Mouse (Mus musculus): ENCODE results near the gene Aplp1.
A peak's percentile ranks its signal among the peaks of the same experiment; 100 is the strongest.

Aplp1 gene

DNA sequence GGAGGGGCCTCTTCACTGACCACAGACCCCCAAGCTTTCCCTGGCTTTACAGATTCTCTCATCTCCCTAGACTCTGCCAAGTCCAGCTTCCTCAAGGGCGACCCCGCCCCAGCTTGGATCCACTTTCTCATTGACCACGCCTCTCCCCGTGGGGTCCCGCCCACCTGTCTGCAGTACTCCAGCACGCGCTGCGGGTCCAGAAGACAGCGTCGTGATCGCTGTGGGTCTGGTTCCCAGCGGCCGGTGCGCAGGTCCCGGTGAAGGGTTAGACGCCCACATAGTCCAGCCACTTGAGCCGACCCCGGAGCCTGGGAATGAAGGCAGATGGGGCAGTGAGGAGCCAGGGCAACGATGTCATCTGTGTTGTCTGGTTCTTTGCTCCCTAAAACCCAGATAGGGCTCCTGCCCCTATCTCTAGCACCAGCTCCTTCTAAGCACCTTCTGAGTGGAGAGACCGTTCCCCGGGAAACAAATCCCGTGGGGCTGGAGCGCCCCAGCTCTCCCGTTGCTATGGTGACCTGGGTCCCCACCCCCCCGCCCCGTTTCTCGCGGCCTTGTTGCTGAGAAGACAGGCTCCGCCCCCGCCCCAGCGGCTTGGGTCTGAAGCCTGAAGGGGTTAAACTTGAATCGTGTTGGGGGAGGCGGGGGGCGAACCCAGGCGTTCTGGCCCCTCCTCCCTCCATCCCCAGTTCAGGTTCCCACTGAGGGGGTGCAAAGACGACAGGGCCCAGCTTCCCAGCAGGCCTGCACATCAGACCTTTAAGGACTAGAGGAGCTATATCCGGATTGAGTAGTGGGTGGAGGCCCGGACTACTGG lies 973 bp downstream of the Aplp1 start:
- peak; percentile 84 for DNase-seq

DNA sequence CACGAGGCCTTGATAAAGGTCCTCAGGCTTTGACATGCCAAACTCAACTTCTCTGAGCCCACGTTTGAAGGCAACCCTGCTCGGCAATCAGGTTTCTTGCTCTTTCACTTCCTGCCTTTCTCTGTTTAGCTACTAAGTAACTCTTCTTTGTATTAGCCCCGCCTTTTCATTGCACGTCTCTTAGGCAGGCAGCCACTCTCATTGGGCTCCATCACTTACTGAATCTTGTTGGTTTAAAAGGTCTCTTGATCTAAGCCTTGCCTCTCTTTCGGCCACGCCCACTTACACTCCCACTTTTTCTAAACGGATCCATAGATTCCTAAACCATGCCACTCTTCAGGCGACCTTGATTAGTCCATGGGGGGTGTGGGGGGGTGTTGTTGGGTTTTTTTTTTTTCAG lies 1.6 kb downstream of the Aplp1 start:
- no peak for DNase-seq

DNA sequence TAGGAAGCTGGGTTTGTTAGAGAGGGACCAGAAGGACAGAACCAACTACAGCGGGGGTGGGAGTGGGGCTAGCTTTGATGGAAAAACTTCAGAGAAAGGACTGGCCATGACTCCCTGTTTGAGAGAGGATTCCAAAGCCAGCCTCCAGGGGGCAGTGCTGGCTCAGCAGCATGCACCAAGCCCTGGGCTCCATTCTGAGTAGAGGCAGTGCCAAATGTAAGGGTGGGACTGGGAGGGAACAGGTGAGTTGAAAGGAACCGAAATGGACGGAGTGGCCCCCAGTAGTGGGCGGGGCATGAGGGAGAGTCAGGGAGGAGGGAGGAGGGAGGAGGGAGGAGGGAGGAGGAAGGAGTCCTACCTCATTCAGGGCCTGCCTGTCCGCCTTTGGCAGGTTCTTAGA lies 4.6 kb downstream of the Aplp1 start:
- peak; percentile 79 for DNase-seq

GRCm38 (mm10) chr7:30439734-30440133 lies 5.6 kb downstream of the Aplp1 start:
- DNase-seq, result no peak

GRCm38 (mm10) chr7:30436879-30437278 lies 8.5 kb downstream of the Aplp1 start:
- no peak for DNase-seq

DNA sequence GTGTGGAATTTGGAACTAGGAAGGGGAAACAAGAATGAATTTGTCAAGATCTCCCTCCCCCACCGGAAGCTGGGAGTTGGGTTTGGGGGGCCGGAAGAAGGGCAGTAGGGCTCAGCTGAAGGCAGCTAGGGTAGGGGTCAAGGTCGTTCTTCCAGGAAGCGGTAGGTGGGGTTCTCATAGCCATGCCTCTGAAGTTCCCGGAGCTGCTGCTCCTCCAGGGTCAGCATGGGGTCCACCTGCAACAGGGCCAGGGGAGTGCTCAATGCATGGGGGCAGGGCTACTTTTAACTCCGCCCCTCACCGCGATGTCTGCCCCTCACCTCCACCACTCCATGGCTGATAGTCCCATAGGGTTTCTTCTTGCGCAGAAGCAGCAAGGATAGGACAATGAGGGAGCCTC lies 10.2 kb downstream of the Aplp1 start:
- DNase-seq, result no peak

GRCm38 (mm10) chr7:30434701-30435100 lies 10.6 kb downstream of the Aplp1 start:
- no peak for DNase-seq

GRCm38 (mm10) chr7:30434238-30434637 lies 11.1 kb downstream of the Aplp1 start:
- no peak for DNase-seq

- peak; percentile 75 for DNase-seq
Measured at GRCm38 (mm10) chr7:30431793-30432192, 13.5 kb downstream of the Aplp1 start.

DNA sequence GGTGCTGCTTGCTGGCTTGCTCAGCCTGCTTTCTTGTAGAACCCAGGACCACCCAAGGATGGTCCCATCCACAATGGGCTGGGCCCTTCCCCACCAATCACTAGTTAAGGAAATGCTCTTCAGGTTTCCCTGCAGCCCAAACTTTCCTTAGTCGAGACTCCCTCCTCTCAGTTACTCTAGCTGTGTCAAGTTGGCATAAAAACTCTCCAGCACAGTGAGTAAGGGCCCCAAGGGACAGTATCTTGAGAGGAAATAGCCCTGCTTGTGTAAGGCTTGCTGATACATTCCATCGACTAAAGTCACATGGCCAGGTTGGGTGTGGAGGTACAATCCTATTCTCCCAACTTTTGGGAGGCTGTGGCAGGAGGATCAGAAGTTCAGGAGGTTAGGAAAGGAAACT lies 15.1 kb downstream of the Aplp1 start:
- no peak for DNase-seq

DNA sequence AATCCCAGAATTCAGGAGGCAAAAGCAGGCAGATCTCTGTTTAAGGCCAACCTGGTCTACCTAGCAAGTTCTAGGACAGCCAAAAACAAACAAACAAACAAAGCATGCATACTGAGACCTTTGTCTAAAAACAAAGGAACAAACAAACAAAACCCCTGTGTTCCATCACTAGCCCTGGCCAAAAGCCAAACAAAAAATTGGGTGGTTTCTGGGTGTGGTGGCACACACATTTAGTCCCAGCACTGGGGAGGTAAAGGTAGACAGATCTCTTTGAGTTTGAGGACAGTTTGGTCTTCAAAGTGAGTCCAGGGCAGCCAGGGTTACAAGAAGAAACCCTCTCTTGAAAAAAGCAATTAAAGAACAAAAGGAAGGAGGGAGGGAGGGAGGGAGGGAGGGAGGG lies 16.0 kb downstream of the Aplp1 start:
- DNase-seq, result no peak

DNA sequence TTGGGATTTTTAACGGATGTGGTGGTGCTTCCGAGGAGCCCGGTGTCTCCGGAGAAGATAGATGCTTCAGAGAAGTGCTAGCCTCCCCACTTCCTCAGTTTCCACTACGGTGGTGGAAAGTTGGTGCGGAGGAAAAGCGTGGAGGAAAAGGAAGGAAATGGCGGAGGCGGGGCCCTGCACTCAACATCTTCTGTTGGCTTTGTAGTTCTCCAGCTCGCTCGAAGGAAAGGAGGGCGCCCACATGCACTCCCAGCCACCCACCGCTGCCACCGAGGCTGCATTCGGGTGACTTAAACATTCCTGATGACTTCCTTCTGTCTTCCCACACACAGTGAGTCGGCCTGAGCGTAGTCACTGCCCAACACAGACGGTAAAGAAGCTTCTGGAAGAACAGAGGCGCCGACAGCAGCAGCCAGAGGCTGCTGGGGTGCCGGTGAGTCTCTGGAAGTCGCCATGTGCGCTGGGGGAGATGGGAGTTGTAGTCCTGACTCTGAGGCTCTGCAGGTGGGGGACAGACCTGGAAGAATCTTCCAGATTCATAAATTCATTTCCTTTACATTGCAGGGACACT lies 22.2 kb downstream of the Aplp1 start:
- DNase-seq, result no peak

- no peak for DNase-seq
Measured at GRCm38 (mm10) chr7:30422560-30422959, 22.8 kb downstream of the Aplp1 start.

DNA sequence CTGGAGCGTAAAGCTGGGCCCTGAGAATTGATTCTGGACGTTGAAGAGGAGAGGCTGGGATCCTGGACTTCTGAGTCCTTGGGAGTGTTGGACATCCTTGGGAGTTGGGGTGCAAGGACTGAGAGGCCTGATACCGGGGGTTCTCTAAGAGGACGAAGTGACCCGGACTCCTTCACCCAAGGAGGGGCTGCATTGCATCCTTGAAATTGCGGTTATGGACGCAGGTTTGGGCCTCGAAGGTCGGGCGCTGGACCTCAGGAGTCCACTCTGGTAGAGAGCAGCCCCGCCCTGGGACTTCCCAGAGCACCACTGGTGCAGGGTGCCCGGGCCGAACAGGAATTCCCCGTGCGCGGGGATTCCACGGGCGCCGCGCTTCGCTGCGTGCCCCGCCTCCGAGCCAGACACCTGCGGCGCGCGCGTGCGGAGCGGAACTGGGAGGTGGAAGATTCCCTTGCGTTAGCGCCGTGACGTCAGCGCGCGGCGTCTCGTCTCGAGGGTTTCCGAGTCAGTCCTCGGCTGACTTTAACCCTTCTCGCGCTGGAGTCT lies 23.4 kb downstream of the Aplp1 start:
- DNase-seq, result peak; percentile 94

DNA sequence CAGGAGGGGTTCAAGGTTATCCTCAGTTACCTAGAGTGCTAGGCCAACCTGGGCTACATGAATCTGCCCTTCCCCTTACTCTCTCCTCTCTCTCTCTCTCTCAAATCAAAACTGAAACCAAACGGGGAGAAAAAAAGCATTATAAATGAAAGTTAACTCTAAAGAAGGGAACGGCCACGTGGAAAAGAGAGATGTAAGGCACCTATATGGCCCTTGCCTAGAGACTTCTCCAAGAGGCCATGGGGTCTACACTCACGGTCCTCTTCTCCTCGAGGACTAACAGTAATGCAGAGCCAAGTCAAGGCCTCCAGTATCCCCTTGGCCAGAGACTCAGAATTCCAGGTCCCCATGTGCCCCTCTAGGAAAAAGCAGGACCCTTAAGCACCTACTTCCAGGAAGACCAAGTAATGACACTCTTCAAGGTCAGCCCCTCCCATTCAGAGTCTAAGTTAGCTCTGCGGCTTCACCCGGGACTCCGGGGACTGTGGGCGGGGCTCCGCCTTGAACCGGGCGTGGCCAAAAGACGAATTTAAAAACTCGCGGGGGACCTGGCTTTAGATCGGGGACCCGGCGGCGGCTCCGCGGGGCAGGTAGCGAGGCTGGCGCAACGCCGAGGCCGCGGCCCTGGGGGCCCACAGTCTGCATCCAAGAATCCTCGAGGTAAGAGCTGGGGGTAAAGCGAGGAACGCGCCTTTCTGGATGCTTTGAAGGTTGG lies 24.0 kb downstream of the Aplp1 start, which contains the start of gene Nfkbid:
Gene Nfkbid, plus strand, starts transcription at position 558 of the 715 bp plus-strand sequence.
- no peak for DNase-seq

DNA sequence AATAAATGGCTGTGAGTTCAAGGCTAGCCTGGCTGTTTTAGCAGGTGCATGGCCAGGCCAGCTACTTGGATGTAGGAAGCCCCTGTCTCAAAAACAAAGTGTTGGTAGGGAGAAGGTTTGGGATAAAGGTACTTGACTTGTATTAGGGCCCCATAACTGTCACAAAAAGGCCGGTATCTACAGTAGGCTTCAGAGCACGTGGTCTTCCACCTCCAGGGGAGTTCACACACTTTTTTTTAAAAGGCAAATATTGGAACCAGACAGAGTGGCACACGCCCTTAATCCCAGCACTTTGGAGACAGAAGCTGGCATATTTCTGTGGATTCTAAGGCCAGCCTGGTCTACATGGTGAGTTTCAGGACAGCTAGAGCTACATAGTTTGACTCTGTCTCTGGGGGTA lies 24.7 kb downstream of the Aplp1 start:
- no peak for DNase-seq

DNA sequence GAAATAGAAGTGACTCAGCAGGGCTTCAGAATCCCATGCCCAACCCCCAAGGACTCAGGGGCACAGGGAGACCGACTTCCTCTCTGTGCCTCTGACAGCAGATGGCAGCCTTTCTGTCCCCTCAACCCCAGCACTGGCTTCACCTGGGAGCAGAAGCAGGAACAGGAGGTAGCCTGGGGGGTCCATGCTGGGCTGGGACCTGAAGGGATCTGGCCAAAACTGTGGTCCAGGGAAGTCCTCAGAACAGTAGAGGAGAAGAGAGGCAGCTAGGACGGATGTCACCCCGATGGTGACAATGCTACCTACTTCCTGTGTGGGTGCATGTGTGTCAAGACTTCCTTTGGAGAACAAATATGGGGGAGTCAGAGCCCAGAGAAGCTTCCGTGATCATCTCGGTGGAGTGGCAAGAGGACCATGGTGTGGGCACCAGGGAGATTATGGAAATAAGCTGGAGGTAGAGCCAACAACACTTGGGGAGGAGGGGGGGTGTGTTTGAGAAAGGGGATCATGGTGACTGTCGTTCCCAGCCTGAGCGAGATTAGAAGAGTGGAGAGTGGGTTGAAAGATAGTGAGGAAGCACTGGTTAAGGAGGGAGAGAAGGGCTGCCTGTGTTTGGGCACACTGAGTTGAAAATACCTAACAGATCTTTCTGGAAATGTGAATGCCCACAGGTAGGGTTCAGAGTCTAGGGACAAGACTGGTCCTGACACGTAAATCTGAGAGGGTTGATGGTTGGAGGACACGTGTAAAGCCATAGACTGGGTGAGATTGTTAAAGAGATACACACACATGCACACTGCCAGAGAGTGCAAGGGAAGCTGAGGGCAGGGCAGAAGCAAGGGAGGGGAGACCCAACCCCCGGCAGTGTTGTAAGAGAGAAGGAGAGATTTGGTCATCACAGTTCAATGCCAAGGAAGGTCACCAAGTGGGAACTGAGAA lies 25.5 kb downstream of the Aplp1 start, which contains the start of gene Hcst:
Gene Hcst, minus strand, starts transcription at position 294 of the 939 bp plus-strand sequence.
- no peak for DNase-seq

- no peak for DNase-seq
Measured at GRCm38 (mm10) chr7:30417856-30418255, 27.5 kb downstream of the Aplp1 start.

DNA sequence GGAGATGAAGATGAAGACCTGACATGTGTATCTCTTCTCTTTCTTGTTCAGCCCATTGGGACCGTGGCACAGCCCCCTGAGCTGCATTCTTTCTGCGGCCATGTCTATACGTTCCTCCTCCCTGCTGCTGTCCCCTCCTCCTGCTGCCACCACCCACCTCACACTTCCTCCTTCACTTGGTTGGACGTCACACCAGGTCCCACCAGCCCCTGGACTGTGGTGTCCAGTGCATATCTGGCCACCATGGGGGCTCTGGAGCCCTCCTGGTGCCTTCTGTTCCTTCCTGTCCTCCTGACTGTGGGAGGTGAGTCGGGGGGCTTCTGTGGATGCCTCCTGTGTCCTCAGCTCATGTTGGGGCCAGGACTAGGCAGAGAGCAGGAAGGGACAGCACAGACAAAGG lies 31.7 kb downstream of the Aplp1 start, which contains the start of gene Tyrobp:
Gene Tyrobp, plus strand, starts transcription at position 165 of the 400 bp plus-strand sequence.
- no peak for DNase-seq

DNA sequence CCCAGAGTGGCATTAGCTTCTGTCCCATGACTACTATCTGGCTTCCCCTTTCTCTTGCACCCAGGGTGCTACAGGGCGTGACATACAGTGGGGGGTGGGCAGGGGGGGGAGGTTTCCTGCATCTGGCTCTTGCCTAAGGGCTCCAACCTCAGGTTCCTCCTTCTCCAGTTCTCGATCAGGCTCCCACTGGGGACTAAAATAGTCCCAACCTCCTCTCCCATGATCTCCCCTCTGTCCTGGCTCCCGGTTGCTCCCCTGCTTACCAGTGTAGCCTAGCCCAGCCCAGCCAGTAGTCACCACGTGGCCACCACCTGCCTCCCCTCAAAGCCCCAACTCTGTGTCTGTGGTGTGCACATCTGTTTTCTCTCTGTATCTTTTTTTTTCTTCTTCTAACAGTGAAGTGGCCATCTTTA lies 32.6 kb downstream of the Aplp1 start:
- DNase-seq, result no peak

DNA sequence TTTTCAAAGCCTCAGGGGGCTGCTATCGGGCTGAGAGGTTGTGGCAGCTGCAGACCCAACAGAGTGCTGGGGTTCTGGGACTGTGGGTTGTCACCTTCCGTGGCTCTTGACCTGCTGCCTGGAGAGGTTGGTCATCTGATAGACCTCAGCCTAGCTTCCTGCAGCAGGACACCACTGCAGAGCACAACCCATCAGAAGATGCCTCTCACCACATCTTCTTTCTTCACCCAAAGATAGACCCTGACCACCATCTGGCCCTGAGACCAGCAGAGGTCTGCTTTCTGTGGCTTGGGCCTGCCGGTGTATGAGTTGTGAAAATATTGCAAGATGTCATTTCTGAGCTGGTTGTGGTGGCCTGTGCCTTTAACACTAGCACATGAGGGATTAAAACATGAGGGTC lies 34.3 kb downstream of the Aplp1 start:
- DNase-seq, result no peak

DNA sequence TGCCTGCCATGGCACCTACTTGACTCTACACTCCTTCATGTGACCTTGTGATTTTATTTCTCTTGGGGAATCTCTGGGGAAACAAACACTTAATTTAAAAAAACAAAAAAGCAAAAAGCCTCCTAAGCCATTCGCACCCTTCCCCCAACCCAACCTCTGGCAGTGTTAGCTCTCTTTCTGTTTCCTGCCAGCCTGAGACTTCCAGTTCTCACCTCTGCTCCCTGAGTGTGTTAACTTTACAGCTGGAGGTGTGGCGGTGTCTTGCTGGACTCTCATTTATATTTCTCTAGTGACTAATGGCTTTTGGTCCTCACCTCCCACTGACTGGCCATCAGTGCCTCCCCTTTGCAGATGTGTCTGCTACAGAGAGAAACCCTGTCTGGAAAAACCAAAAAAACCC lies 35.5 kb downstream of the Aplp1 start:
- DNase-seq, result no peak

Measured in right cerebral cortex, postnatal 4 days (tissue).